Mouse (Mus musculus) kidney, adult 2 months (tissue): Measurements from ENCODE around the gene Ndnf. TPM values are rescaled to one million over a fixed set of nuclear protein-coding genes. Genes with fewer than 3 reads are reported as not detected.

Experiments
- DNase-seq: peaks from one replicate; pipeline ENCODE4 v3.0.0; 2021
- H3K27ac ChIP-seq: fragments of 200-500 bp; 2 replicates; pipeline ENCODE4 v1.5.1; 2012; ENCODE audit warnings: low read depth, low read length, control low read depth, inconsistent platforms; ENCODE audit not compliant: insufficient read depth
- H3K27me3 ChIP-seq: fragments of 200-500 bp; replicated peaks from 2 replicates; pipeline ENCODE4 v1.6.1; 2012; ENCODE audit warnings: mild to moderate bottlenecking, moderate library complexity, low read length, inconsistent platforms; ENCODE audit not compliant: control insufficient read depth, insufficient read depth
- H3K36me3 ChIP-seq: fragments of 200-500 bp; 2 replicates; pipeline ENCODE4 v1.6.1; 2012; ENCODE audit warnings: mild to moderate bottlenecking, moderate library complexity, low read length, inconsistent platforms; ENCODE audit not compliant: control insufficient read depth, insufficient read depth
- H3K4me1 ChIP-seq: fragments of 200-500 bp; 2 replicates; pipeline ENCODE4 v1.6.1; 2011; ENCODE audit warnings: low read length; ENCODE audit not compliant: control insufficient read depth, insufficient read depth
- H3K4me3 ChIP-seq: fragments of 200-500 bp; 2 replicates; pipeline ENCODE4 v1.5.1; 2011; ENCODE audit warnings: mild to moderate bottlenecking, low read depth, low read length, control low read depth; ENCODE audit not compliant: insufficient read depth
- CTCF ChIP-seq: fragments of 200-500 bp; conservative IDR thresholded peaks from 2 replicates; pipeline ENCODE4 v1.5.1; 2011; ENCODE audit warnings: low read depth, mild to moderate bottlenecking, control low read depth, low read length, moderate library complexity, mixed read lengths; ENCODE audit not compliant: insufficient read depth, insufficient read length
- POLR2A ChIP-seq: fragments of 200-500 bp; IDR thresholded peaks from one replicate; pipeline ENCODE4 v1.6.1; 2011; ENCODE audit warnings: low read depth, low read length, control low read depth
- WGBS: fragments of 180-500 bp; shearing (Covaris S2); methylation state at CpG from one replicate; pipeline ENCODE4 v1.1.7; 2018; 5-methylcytosine and 5-hydroxymethylcytosine counted together
- polyA plus RNA-seq: library from polyadenylated mRNA; depleted of rRNA; stranded (reverse); fragments of >200 nt; gene quantifications from 2 replicates; pipeline ENCODE4 v1.2.3, GENCODE M21; 2012

Gene Ndnf
- polyA plus RNA-seq, 1 experiment: 0.06 TPM

GRCm38 (mm10) chr6:65647731-65648130 lies 23.7 kb upstream of the Ndnf start:
- TF ChIP-seq CTCF: no peak
- no peak for TF ChIP-seq POLR2A
- no peak overlapping the region for H3K27ac ChIP-seq
- no peaks in the 10 kb centered on the region for H3K36me3 ChIP-seq
- DNase-seq: no peak
- H3K27me3 ChIP-seq: no peaks in the 10 kb centered on the region
- H3K4me3 ChIP-seq: no peak overlapping the region
- H3K4me1 ChIP-seq: no peaks in the 10 kb centered on the region
- 70% methylated on average over 6 of the region's 6 CpGs for WGBS

GRCm38 (mm10) chr6:65651376-65651775 lies 20.0 kb upstream of the Ndnf start:
- Histone ChIP-seq H3K27me3 (no peaks in the 10 kb centered on the region), H3K4me3 (no peak overlapping the region), H3K4me1 (no peaks in the 10 kb centered on the region), H3K36me3 (no peaks in the 10 kb centered on the region), H3K27ac (no peak overlapping the region)
- TF ChIP-seq CTCF: 0 out of 2 replicates have a peak, but pooled peaks have one; percentile 3
- no peak for TF ChIP-seq POLR2A
- 27% methylated on average over 4 of the region's 4 CpGs for WGBS
- peak; percentile 7 for DNase-seq

- Histone ChIP-seq H3K4me3 (no peak overlapping the region), H3K27ac (no peak overlapping the region), H3K36me3 (no peaks in the 10 kb centered on the region), H3K27me3 (no peaks in the 10 kb centered on the region), H3K4me1 (no peaks in the 10 kb centered on the region)
- 89% methylated on average over 4 of the region's 4 CpGs for WGBS
- TF ChIP-seq POLR2A (no peak), CTCF (no peak)
- no peak for DNase-seq
Measured at GRCm38 (mm10) chr6:65661272-65661671, 10.1 kb upstream of the Ndnf start.

- H3K4me1 ChIP-seq: no peaks in the 10 kb centered on the region
- H3K4me3 ChIP-seq: no peak overlapping the region
- no peaks in the 10 kb centered on the region for H3K36me3 ChIP-seq
- no peak for DNase-seq
- no peak overlapping the region for H3K27ac ChIP-seq
- H3K27me3 ChIP-seq: no peaks in the 10 kb centered on the region
- 56% methylated on average over 2 of the region's 2 CpGs for WGBS
- TF ChIP-seq CTCF (no peak), POLR2A (no peak)
Measured at GRCm38 (mm10) chr6:65662050-65662449, 9.3 kb upstream of the Ndnf start.

GRCm38 (mm10) chr6:65663990-65664389 lies 7.4 kb upstream of the Ndnf start:
- DNase-seq: no peak
- Histone ChIP-seq H3K4me3 (no peak overlapping the region), H3K27ac (no peak overlapping the region), H3K36me3 (no peaks in the 10 kb centered on the region), H3K27me3 (no peaks in the 10 kb centered on the region), H3K4me1 (no peaks in the 10 kb centered on the region)
- 74% methylated on average over 6 of the region's 6 CpGs for WGBS
- TF ChIP-seq POLR2A: no peak
- no peak for TF ChIP-seq CTCF

- no peak for DNase-seq
- 96% methylated on average over 3 of the region's 3 CpGs for WGBS
- H3K36me3 ChIP-seq: no peaks in the 10 kb centered on the region
- no peak overlapping the region for H3K27ac ChIP-seq
- no peaks in the 10 kb centered on the region; the same call in 1 of the 2 replicates for H3K27me3 ChIP-seq
- H3K4me1 ChIP-seq: no peaks in the 10 kb centered on the region
- TF ChIP-seq CTCF (no peak), POLR2A (no peak)
- no peak overlapping the region for H3K4me3 ChIP-seq
Measured at GRCm38 (mm10) chr6:65666295-65666694, 5.1 kb upstream of the Ndnf start.

GRCm38 (mm10) chr6:65669971-65670370 lies 1.4 kb upstream of the Ndnf start:
- H3K27me3 ChIP-seq: no peaks in the 10 kb centered on the region; the same call in none of the 2 replicates
- H3K4me3 ChIP-seq: no peak overlapping the region
- no peaks in the 10 kb centered on the region for H3K36me3 ChIP-seq
- no peak for DNase-seq
- TF ChIP-seq POLR2A: no peak
- no peak for TF ChIP-seq CTCF
- no peak overlapping the region for H3K27ac ChIP-seq
- 78% methylated on average over 2 of the region's 2 CpGs for WGBS
- H3K4me1 ChIP-seq: 0 out of 2 replicates have a peak, but pooled peaks cover 4% of the 10 kb centered on the region

GRCm38 (mm10) chr6:65670981-65671411 lies 394 bp upstream of the Ndnf start:
- Histone ChIP-seq H3K4me1 (0 out of 2 replicates have a peak, but pooled peaks cover 4% of the 10 kb centered on the region), H3K27ac (no peak overlapping the region), H3K36me3 (no peaks in the 10 kb centered on the region), H3K27me3 (no peaks in the 10 kb centered on the region; the same call in none of the 2 replicates), H3K4me3 (peak overlapping the region; percentile 60; the same call in 1 of the 2 replicates)
- DNase-seq: peak; percentile 2
- 25% methylated on average over 20 of the region's 21 CpGs for WGBS
- TF ChIP-seq POLR2A (no peak), CTCF (no peak)
